Mouse (Mus musculus): ENCODE measurements around the gene BC037034. TPM values are rescaled to one million over a fixed set of nuclear protein-coding genes. Genes with fewer than 3 reads are reported as not detected.
"Not testable (repeated sequence)": the region's sequence is repeated elsewhere in the genome, so short reads cannot be mapped to it uniquely, and the experiment has no call there.

BC037034 gene
- polyA plus RNA-seq, 2 experiments from 2014 or later, result 3.9 to 4.7 TPM

DNA sequence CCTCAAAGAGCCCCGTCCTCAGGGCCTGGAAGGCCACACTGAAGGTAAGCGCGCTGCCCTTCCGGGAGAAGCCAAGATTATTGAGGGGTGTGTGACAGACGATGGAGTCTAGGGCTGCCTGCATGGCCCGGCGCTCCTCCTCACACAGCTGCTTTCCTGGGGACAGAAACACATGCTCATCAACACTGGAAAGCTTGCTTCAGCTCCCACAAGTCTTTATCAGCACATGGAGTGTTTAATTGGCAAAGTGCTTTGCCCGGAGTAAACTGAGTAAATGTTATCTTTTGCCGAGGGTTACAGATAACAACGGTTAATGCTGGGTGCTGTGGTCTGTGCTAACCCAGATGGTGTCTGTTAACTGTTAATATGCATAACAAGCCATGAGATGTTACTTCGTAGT is 3.0 kb downstream of the BC037034 start:
- no peak for ATAC-seq

DNA sequence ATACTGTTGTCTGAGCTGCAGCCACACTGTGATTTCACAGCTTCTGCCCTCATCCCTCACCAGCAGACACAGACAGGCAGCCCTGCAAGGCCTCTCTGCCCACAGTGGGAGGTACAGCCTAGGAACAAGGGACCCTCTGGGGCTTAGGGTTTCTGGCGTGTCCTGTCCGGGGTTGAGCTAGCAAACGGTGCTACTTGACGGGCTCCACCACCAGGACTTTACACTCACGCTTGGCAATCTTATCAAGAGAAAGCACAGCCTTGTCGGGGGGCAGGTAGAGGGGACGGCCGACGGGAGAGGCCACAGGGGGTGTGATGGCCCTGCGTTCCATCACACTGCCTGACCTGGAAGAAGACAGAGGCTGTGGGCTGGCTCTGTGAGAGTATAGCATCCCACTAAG is 3.8 kb downstream of the BC037034 start:
- ATAC-seq, result no peak

DNA sequence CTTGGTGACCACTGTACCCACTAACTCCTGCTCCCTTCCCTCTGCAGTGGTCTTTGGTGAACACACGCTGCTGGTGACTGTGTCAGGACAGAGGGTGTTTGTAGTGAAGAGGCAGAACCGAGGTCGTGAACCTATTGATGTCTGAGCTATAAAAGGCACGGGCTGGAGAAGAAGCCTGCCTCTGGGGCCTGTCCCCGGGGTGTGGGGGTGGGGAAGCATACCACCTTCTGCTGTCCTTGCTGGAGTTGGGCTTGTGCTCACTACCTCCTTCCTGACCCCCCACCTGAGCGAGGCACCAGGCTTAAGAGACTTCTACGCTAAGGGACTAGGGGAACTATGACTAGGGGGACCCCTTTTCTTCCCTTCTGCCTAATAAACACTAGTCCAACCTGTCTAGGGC is 4.8 kb downstream of the BC037034 start:
- ATAC-seq, result no peak

DNA sequence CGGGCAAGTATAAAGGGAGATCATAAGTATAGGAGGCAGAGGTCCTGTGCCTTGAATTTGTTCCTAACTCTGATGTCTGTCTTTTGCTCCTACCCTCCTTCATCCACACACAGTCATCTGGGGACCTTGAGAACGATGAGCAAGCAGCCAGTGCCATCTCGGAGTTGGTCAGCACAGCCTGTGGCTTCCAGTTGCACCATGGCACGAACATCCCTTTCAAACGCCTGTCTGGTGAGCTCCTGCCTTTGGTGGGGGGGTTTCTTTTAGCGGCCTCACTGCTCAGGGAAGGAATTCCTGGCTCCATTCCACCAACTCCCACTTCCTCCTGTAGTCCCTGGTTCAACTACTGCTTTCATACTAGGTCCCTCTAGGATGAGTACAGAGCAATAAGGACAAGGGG is 5.3 kb downstream of the BC037034 start:
- ATAC-seq, result no peak

DNA sequence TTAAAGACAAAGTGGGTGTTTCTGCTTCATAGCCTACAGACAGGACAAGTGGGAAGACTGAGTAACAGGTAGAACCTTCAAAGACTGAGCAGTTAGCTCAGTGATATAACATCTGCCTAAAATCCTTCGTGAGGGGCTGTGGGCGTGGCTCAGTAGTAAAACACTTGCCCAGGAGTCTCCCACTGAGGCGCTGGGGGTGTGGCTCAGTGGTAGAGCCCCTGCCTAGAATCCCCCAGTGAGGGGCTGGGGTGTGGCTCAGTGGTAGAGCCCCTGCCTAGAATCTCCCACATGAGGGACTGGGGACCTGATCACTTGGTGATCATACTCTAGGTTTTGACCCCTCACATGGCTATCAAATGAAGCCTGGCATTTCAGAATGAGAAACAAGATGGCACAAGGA is 5.8 kb downstream of the BC037034 start:
- no peak for ATAC-seq

DNA sequence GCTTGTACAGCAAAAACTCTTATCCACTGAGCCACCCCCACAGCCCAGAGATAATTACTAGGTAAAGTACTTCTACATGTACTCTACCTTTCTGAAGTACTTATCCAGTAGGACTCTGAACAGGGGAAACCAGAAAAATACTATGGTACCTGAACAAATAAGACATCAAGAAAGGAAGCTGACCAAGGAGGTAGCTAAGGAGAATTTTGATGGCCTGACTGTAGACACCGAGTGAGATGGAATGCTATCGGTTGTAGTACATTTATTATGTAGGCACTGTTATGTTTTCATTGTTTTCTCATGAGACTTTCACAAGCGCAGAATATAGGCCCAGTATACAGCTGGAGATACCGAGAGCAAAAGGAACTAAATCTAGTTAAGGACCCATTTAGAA is 6.3 kb downstream of the BC037034 start:
- ATAC-seq, result no peak

DNA sequence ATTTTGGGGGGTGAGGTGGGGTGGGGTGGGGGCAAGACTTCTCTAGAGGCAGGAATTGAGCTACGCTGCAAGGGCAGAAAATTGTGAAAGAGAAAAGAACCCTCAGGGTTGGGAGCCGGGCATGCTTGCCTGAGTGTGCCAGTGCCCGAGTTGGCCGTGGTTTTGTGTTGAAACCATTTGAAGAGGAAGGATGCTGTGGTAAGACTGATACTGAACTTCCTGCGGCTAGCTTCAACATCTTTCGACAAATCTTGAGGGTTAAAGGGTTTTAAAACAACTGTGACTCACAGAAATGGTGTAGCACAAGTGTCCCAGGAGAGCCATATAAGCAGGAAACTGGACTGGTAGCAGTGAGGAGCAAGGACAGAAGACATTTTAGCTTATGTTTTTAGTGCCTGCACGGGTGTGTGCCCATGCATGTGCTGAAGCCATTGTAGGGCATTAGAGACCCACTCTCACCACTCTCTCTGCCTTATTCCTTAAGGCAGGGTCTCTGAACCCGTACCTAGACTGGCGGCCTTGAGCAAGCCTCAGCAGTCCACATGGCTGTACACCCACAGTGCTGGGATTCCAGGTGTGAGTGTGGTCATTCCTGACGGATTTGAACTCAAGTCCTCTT is 6.8 kb downstream of the BC037034 start:
- peak; percentile 42 for ATAC-seq

DNA sequence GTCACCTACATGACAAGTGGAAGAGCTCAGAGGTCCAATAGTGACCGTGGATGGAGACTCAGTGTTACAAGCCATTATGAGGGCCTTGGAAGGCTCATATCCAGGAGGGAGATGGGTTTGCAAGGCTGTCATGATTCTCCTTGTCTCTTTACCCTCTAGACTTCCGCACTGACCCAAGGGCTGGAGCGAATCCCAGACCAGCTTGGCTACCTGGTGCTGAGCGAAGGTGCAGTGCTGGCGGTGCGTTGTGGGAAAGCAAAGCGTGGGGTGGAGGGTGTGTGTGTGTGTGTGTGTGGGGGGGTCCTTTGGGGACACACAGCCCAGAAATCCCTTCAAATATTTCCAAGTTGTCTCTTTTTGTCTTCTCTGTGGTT is 7.8 kb downstream of the BC037034 start:
- ATAC-seq, result no peak

DNA sequence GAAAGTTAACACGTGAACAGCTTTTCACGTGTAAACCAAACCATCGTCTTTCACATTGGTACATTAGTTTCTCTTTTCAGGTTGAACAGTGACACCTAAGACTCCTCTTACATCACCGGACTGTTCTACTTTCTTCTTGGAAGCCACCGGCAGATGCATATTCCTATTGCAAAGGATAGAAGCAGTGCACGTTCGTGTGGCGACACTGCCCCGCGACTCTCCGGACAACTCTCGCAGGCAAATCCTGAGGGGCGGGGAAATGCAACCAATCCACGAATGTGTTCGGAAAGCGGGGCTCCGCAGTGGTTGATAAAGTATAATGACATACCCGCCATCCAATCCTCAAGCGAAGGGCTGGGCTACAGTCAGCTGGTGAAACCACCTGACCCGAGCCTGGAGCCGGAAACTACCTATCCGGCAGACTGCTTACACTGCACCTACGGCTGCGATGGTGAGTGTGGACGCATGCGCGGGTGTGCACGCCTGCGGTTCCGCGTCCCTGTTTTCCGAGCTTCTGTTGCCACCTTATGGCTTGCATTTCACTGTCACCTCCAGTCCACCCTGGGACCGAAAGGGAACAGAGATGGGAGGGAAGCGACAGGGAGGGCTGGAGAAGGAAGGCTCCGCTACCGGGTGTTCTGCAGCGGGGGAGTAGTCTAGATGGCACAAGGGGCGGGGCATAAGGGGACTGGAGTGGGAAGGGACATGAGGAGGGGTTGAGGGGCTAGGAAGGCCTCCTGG is 8.3 kb downstream of the BC037034 start, which contains the start of gene Lamtor4:
TSS of gene Lamtor4 (plus strand) at position 130 of the 741 bp plus-strand sequence.
- ATAC-seq, result peak; percentile 97

DNA sequence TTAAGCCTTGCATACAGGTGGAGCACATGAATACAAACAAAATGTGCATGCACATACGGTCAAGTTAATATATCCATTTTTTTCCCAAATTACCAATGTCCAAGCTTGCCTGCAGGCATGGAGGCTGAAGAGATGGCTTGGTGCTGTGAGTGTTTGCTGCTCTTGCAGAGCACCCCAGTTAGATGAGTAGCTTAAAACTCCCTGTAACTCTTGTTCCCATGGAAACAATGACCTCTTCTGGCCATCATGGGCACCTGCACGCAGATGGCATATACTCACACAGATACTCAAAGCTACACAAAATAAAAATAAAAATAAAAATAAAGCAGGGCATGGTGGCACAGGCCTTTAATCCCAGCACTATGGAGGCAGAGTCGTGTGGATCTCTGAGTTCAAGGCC is 10.8 kb downstream of the BC037034 start:
- ATAC-seq, result no peak

DNA sequence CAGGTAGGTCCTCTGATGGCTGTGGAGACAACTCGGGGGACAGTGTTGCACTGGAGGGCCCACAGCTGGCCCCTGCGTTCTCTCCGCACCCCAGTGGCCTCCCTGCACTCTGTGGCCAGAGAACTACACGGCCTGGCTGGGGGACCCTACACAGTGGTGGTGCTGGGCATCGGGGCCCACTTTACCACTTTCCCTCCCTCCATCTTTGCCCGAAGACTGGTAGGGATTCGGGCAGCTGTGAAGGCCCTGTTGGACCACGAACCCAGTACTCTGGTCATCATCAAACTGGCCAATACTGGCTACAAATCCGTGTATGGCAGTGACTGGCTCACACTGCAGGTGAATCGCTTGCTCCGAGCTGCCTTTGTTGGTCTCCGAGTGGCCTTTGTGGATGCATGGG is 12.7 kb downstream of the BC037034 start:
- no peak for ATAC-seq

DNA sequence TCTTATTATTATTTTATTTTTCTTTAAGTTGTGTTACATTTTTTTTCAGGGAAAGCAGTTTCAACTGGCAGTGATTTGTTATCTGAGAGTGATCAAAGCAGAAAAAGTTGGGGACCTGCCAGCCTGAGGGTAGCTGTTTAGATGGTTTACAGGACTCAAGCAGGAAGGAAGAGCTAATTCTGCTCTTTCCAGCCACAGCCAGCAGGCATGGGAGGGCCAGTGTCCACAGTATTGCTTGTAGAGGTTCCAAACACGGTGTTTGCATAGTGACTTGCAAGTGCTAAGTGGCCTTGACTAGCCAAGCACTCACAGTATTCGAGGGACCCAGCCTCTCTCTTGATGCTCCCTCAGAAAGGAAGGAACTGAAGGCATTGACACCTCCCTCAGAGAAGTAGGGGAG is 22.3 kb downstream of the BC037034 start:
- no peak for ATAC-seq

DNA sequence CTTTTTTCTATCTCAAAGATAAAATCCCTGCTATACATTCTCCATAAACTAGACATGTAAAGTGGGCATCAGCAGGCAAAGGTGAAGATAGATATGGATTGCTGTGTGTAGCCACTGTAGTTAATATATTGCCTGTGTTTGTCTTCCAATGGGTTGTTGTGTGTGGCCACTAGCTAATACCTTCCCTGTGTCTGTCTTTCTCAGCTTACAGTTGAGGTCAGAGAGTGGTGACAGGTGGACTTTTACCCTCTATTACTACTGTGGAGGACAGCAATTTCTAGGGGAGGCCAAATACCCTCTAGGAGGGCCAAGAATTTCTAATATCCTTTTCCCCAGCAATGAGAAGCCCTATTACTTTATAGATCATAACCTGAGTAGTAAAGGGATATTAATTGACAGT is 29.6 kb downstream of the BC037034 start:
- ATAC-seq, result no peak

DNA sequence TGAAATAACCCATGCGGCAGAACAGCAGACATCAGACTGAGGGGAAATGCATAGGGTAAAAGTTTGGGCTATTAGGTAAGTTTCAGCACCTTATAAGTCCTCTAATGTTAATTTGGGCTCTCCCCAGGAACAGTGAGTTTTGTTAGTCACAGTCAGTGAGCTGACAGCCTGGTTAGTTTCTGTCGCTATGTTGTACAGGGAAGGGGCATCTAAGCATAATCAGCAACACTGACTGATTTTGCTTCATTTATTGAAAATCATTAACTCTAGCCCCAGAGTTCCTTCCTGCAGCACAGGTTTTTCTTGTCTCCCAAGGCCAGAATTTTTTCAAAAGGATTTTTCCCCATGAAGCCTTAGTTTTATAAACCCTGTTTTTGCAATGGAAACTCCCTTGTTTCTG is 30.1 kb downstream of the BC037034 start:
- ATAC-seq, result no peak

DNA sequence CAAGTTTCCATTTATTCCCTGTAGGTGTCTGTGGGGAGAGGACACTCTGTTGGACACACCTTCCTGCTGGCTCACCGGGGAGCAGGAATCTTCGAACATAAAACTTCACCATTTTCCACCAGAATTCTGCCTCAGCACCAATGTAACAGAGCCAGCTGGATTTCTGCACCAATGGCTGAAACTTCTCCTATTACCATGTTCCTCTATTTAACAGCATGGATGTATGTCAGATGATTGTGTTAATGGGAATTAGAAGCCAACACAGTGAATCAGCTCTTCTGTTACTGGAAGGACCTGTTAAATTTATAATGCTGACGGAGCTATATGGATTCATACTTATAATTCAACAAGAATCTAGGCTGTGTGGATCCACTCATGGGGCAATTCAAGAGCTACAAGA is 34.3 kb downstream of the BC037034 start:
- no peak for ATAC-seq

DNA sequence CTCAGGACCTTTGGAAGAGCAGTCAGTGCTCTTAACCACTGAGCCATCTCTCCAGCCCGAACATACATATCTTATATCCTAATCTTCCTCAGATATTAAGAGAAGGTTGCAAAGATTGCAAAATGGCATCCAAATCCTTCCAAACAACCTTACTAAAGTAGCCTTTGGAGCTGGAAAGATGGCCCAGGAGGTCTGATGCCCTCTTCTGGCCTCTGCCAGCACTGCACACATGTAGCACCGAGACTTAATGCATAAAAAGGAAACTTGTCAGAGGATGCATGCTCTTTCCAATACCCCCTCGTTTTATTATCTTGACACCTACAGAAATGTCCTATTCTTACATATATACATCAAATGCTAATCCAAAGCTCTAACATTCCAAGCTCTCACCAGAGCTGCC is 35.8 kb downstream of the BC037034 start:
- ATAC-seq, result no peak

DNA sequence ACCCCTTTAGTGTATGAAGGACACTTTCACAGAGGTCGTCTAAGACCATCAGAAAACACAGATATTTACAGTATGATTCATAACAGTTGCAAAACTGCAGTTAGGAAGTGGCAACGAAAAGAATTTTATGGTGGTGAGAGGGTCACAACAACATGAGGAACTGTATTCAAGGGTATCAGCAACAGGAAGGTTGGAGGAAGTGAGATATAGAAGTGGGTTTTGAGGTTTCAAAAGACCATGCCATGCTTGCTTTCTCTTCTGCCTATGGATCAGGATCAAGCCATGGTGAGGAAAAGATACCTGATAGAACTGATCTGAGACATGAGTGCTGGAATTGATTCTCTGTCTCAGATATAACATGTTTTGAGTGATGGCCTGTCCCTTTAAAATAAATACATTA is 36.5 kb downstream of the BC037034 start:
- ATAC-seq, result no peak

DNA sequence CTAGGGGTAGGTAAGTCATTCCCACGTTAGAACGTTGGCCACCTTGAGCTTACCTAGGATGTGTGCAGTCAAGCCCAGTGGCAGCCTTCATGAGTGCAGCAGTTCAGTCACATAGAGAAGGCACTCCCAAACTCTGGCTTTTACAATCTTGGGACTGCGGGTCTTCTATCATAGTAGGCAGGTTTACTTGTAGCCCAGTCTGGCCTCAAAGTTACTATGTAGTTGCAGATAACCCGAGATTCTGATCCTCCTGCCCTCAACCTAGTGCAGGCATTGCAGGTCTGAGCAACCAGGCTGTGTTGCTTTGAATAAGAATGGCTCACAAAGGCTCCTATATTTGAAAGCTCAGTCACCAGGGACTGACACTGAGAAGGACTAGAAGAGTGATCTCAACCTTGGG is 37.3 kb downstream of the BC037034 start:
- no peak for ATAC-seq

DNA sequence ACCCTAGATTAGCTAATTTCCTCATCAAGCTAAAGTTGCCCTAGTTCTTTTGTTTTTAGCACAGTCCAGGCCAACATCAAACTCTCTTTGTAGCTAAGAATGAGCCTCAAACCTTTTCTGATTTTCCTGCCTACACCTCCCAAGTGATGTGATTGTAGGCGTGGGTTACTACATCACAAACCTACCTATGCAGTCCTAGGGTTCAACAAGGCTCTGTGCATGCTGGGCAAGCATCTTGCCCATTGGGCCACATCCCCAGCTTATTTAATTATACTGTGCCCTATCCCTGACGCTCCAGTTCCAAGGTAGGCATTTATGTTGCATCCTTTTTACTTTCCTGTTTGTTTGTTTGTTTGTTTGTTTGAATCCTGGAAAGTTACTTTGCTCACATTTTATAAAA is 38.1 kb downstream of the BC037034 start, which contains the start of gene Nxpe5:
TSS of gene Nxpe5 (plus strand) at position 199 of the 400 bp plus-strand sequence.
- no peak for ATAC-seq

DNA sequence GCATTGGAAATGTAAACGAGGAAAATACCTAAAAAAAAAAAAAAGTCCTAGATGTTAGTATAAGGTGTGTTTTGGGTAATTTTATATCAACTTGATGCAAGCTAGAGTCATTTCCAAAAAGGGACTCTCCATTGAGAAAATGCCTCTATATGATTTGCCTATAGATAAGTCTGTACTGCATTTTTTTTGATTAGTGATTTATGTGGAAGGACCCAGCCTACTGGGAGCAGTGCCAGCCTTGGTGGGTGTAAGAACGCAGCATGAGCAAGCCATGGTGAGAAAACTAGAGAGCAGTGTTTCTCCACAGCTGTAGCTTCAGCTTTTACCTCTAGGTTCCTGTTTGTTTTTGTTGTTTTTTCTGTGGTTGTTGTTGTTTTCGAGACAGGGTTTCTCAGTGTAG is 40.5 kb downstream of the BC037034 start:
- no peak for ATAC-seq

DNA sequence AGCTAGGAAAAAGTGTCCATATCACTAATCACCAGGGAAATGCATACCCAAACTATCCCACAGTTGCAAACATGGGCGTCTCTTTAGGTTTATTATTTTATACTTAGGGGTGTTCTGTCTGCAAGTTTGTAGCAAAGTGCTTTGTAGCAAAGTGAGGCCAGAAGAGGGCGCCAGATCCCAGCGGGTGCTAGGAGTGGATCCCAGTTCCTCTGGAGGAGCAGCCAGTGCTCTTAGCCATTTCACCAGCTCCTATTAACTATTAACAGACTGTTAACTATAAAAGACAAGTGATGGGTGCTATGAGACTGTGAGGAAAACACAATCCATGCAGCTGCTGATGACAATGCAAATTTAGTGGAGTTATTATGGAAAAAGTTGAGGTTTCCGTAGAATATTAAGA is 41.7 kb downstream of the BC037034 start:
- no peak for ATAC-seq

DNA sequence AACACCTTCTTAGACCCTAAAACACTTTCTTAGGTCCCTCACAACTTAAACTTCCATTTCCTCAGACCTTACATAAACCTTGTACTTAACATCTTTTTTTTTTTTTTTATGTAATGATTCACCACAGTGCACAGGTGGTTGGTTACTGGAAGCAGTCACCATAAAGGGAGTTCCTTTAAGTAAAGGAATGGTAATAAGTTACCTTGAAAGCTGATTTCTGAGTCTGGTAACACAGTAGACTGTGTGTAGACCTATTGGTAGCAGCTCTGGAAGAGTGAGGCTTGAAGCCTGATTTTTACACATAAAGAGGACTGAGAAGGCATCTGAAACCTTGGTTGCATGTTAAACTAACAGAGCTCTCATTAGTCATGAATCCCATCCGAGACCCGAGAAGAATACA is 44.0 kb downstream of the BC037034 start:
- no peak for ATAC-seq

DNA sequence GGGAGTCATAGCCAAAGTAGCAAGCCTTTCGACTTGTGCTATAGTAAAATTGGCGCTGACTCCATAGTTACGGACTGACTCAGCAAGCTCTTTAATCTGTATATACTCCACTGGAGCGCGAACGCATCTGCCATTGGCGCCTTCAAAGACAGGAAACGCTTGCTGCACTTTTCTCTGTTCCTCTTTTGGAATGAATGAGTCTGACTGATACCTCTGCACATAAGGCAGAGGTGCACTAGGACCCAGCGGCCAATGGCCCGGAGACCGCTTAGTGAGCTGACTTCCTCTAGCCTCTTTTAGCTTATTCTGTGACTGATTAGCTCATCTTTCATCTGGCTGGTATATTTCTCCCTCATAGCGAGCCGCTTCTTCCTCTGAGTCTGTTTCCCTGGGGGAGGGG is 47.2 kb downstream of the BC037034 start:
- not testable (repeated sequence) for ATAC-seq

Measured in activated CD4-positive, CD25-positive, alpha-beta regulatory T cell, adult 4 months (primary cell).